In genomic region chr9:50845547-50845946, GRCm38 (mm10) we compare ENCODE assay signal across 16 mouse cellular contexts. TPM values are rescaled to one million over a fixed set of nuclear protein-coding genes. Genes with fewer than 3 reads are reported as not detected.
A peak's percentile ranks its signal among the peaks of the same experiment; 100 is the strongest.
DNase-seq lines count a peak whose midpoint lies in the region; ATAC-seq lines count a peak whose summit lies in the region.
"Had no signal": no experiment of that assay in that cellular context is flagged by ENCODE, and none has a peak within 500 bp of the region (broad histone marks: within the 10 kb centered on the region; RNA-seq: fewer than 3 reads in every experiment).

No protein-coding gene starts in this region.

- no peak for ATAC-seq in inflammation-experienced regulatory T-cells, adult 6 months
- ATAC-seq: forebrain, embryonic 15.5 days; midbrain, embryonic 13.5 days had no signal

- intact Hi-C loops in left cerebral cortex, postnatal 10 days (cut with DNase I) = loop anchor here (5.0 kb wide), 1 partner anchor 207 kb away; no protein-coding TSS in a partner anchor

- DNase-seq in MN1 (ENCODE audit: low spot score) = peak; percentile 50
- peak; percentile 19 for DNase-seq in ZHBTc4 (ENCODE audit: low read depth, low spot score)
- DNase-seq in kidney, adult 9 months = peak; percentile 93
- peak; percentile 79 for DNase-seq in kidney, postnatal 14 days
- no peak for DNase-seq in left cerebral cortex, adult 18-20 months (ENCODE audit: low spot score in 2 of 2)
- no peak for DNase-seq in left cerebral cortex, postnatal 10 days (ENCODE audit: extremely low spot score in 1 of 2, low spot score in 2 of 2)
- DNase-seq: adrenal gland, postnatal 36 days; B cell, adult 2 months; cerebellum, postnatal 10 days; liver, embryonic 13.5 days; lung, adult 2 months; lung, postnatal 14 days; thymus, adult 2 months had no signal

RNA-seq across cellular contexts. Expression of gene Ppp2r1b, which starts 0.4 kb away (rescaled TPM):
- total RNA-seq in left cerebral cortex, adult 18-20 months (2021) = 10 to 100 TPM; 19.8 to 27.7 TPM
- 10 to 100 TPM; 57.5 to 62.8 (median 59.3) TPM for polyA plus RNA-seq in inflammation-experienced regulatory T-cells, adult 6 months (2017; shearing (Covaris generic))
- total RNA-seq in left cerebral cortex, postnatal 10 days (2021) = 10 to 100 TPM; 21.1 to 23.2 TPM

Comparison
In these comparisons a context has a peak if more than half of its experiments do, and no peak if none do; other contexts are left out.
1. DNase-seq: peak in MN1 (single experiment), ZHBTc4 (single experiment), kidney, adult 9 months (single experiment) and kidney, postnatal 14 days (single experiment); none in left cerebral cortex, adult 18-20 months (0 of 2) and left cerebral cortex, postnatal 10 days (0 of 2).